Mouse (Mus musculus): ENCODE data around the gene Zeb2. TPM values are rescaled to one million over a fixed set of nuclear protein-coding genes. Genes with fewer than 3 reads are reported as not detected.

Gene Zeb2
- polyA plus RNA-seq, 1 experiment from 2014 or later, result 63.3 TPM

- no peaks in the 10 kb centered on the region for H3K27me3 ChIP-seq
- no peak overlapping the region for H3K27ac ChIP-seq
- H3K9ac ChIP-seq, result no peak overlapping the region
- no peak overlapping the region for H3K4me3 ChIP-seq (replicated peaks)
- H3K36me3 ChIP-seq (replicated peaks), result no peaks in the 10 kb centered on the region
- ATAC-seq (ENCODE audit: low FRiP score), result no peak
- H3K9me3 ChIP-seq, result no peaks in the 10 kb centered on the region
- H3K4me1 ChIP-seq, result peaks cover 55% of the 10 kb centered on the region
- no peak overlapping the region for H3K4me2 ChIP-seq
- 61% methylated on average over 7 of the region's 7 CpGs for WGBS
Measured at GRCm38 (mm10) chr2:45068792-45069550, 48.2 kb downstream of the Zeb2 start.

- no peaks in the 10 kb centered on the region for H3K36me3 ChIP-seq (replicated peaks)
- no peak overlapping the region for H3K4me3 ChIP-seq (replicated peaks)
- H3K4me1 ChIP-seq, result peaks cover 58% of the 10 kb centered on the region
- ATAC-seq (ENCODE audit: low FRiP score), result no peak
- H3K9ac ChIP-seq, result no peak overlapping the region
- no peak overlapping the region for H3K27ac ChIP-seq
- no peaks in the 10 kb centered on the region for H3K27me3 ChIP-seq
- H3K4me2 ChIP-seq, result no peak overlapping the region
- WGBS, result 39% methylated on average over 5 of the region's 5 CpGs
- no peaks in the 10 kb centered on the region for H3K9me3 ChIP-seq
Measured at GRCm38 (mm10) chr2:45067116-45067515, 50.1 kb downstream of the Zeb2 start.

DNA sequence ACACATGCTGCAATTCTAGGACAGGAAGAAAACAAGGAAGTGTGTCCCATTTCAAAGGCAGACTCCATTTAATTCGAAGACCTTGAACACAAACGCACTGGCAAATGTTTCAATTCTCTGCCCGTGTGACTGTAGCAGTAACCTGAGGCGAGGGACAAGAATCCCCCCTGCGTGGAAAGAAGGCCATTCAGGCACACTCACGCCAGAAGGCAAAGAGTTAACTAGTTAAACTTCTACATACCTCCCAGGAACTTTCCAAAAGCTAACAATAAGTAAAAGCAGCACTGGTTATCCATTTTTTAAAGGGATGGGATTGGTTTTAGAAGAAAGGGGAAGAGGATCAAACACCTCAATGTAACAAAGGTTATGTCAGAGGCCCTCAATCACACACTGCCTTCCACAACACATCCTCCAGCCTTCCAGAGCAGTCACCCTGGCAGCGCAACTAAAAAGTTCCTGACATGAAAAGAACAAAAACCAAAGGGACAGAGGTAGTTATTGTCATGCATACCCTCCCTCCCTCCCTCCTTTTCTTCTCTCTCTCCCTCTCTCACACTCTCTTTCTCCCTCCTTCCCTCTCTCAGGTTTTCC is 53.8 kb downstream of the Zeb2 start:
- H3K4me3 ChIP-seq (replicated peaks), result no peak overlapping the region
- ATAC-seq (ENCODE audit: low FRiP score), result no peak
- no peaks in the 10 kb centered on the region for H3K27me3 ChIP-seq
- WGBS, result 11% methylated on average over 7 of the region's 7 CpGs
- H3K9me3 ChIP-seq, result no peaks in the 10 kb centered on the region
- H3K27ac ChIP-seq, result peak overlapping the region; percentile 46; the same call in 1 of the 2 replicates
- H3K36me3 ChIP-seq (replicated peaks), result no peaks in the 10 kb centered on the region
- no peak overlapping the region for H3K9ac ChIP-seq
- peaks cover 68% of the 10 kb centered on the region for H3K4me1 ChIP-seq
- no peak overlapping the region for H3K4me2 ChIP-seq

DNA sequence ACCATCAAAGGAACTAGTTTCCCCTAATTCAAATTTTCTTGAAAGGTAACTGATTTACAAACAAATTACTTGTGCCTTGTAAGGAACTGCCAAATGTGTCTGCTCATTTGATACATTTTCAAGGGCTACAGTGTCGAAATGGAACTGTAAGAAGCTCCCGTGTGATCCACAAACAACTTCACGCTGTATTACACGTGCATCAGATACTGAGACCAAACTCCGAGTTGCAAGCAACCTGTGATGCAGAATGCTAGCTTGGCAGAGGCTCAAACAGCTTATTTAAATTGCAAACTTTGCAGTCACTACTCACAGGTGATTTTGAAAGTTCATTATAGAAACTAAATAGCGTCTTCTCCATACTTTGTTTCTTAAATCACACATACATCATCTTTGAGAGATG is 55.1 kb downstream of the Zeb2 start:
- Histone ChIP-seq H3K9ac (no peak overlapping the region), H3K4me2 (no peak overlapping the region)
- 79% methylated on average over 6 of the region's 6 CpGs for WGBS

GRCm38 (mm10) chr2:45060768-45061167 is 56.4 kb downstream of the Zeb2 start:
- Histone ChIP-seq H3K4me3 (replicated peaks) (no peak overlapping the region), H3K4me1 (peaks cover 71% of the 10 kb centered on the region), H3K9me3 (no peaks in the 10 kb centered on the region), H3K27ac (no peak overlapping the region), H3K27me3 (no peaks in the 10 kb centered on the region), H3K36me3 (replicated peaks) (no peaks in the 10 kb centered on the region), H3K9ac (no peak overlapping the region), H3K4me2 (no peak overlapping the region)
- no peak for ATAC-seq (ENCODE audit: low FRiP score)
- WGBS, result 69% methylated on average over 4 of the region's 4 CpGs

More for the DNA sequence above, 55.1 kb downstream of the Zeb2 start:
- no peaks in the 10 kb centered on the region for H3K9me3 ChIP-seq
- no peak overlapping the region for H3K4me3 ChIP-seq (replicated peaks)
- no peak overlapping the region for H3K27ac ChIP-seq
- no peaks in the 10 kb centered on the region for H3K36me3 ChIP-seq (replicated peaks)
- H3K4me1 ChIP-seq, result peaks cover 62% of the 10 kb centered on the region
- H3K27me3 ChIP-seq, result no peaks in the 10 kb centered on the region
- no peak for ATAC-seq (ENCODE audit: low FRiP score)

DNA sequence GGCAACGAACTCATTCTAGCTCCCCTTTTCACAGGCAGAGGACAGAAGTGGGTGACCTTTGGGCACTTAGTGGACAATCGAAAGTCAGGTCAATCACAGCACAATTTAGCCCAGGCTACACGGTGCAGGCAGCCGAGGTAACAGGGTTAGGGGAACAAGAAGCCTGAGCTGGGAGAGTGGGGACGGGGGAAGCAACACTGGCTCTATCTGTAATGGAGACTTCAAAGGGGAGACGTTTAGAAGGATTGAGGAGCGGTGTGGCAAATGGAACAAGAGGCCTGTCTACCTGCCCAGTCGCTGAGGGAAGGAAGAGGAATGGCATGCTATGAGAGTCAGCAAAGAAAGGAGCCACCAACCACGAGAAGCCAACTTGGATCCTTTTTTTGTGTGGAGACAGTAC is 57.0 kb downstream of the Zeb2 start:
- no peak overlapping the region for H3K4me3 ChIP-seq (replicated peaks)
- no peak overlapping the region for H3K27ac ChIP-seq
- H3K4me2 ChIP-seq, result no peak overlapping the region
- H3K27me3 ChIP-seq, result no peaks in the 10 kb centered on the region
- 76% methylated on average over 9 of the region's 9 CpGs for WGBS
- no peak overlapping the region for H3K9ac ChIP-seq
- peaks cover 77% of the 10 kb centered on the region for H3K4me1 ChIP-seq
- no peaks in the 10 kb centered on the region for H3K36me3 ChIP-seq (replicated peaks)
- no peak for ATAC-seq (ENCODE audit: low FRiP score)
- no peaks in the 10 kb centered on the region for H3K9me3 ChIP-seq

DNA sequence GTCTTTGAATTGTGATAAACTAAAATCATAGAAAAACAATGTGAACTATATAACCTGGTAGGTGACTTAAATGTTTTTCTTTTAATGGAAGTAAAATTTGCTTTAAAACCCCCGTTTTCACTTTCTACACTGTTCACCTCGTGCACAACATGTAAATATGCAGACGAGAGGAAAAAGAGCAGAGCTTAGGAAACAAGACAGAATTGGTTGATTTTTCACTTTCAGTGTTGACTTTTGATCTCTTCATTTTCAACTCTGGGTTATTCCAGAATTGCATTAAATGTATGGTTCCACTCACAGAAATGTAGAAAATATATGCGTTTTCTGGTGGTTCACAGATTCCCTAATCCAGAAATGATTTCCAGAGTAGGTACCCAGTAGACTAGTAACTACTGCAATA is 57.6 kb downstream of the Zeb2 start:
- H3K4me3 ChIP-seq (replicated peaks), result no peak overlapping the region
- 72% methylated on average over 4 of the region's 4 CpGs for WGBS
- H3K4me1 ChIP-seq, result peaks cover 77% of the 10 kb centered on the region
- H3K9ac ChIP-seq, result no peak overlapping the region
- H3K36me3 ChIP-seq (replicated peaks), result no peaks in the 10 kb centered on the region
- no peak overlapping the region for H3K4me2 ChIP-seq
- H3K27me3 ChIP-seq, result no peaks in the 10 kb centered on the region
- no peaks in the 10 kb centered on the region for H3K9me3 ChIP-seq
- ATAC-seq (ENCODE audit: low FRiP score), result no peak
- no peak overlapping the region for H3K27ac ChIP-seq

- Histone ChIP-seq H3K4me2 (no peak overlapping the region), H3K9ac (no peak overlapping the region), H3K4me1 (peaks cover 82% of the 10 kb centered on the region), H3K27me3 (no peaks in the 10 kb centered on the region), H3K36me3 (replicated peaks) (no peaks in the 10 kb centered on the region), H3K4me3 (replicated peaks) (no peak overlapping the region), H3K27ac (peak overlapping the region; percentile 54; the same call in 1 of the 2 replicates), H3K9me3 (no peaks in the 10 kb centered on the region)
- WGBS, result 34% methylated on average over 12 of the region's 12 CpGs
- no peak for ATAC-seq (ENCODE audit: low FRiP score)
Measured at GRCm38 (mm10) chr2:45059010-45059409, 58.2 kb downstream of the Zeb2 start.

- Histone ChIP-seq H3K4me3 (replicated peaks) (no peak overlapping the region), H3K9me3 (no peaks in the 10 kb centered on the region), H3K27ac (no peak overlapping the region), H3K9ac (no peak overlapping the region), H3K4me2 (no peak overlapping the region), H3K27me3 (no peaks in the 10 kb centered on the region), H3K36me3 (replicated peaks) (no peaks in the 10 kb centered on the region), H3K4me1 (peaks cover 76% of the 10 kb centered on the region)
- no peak for ATAC-seq (ENCODE audit: low FRiP score)
- WGBS, result 76% methylated on average over 9 of the region's 9 CpGs
Measured at GRCm38 (mm10) chr2:45058183-45058582, 59.0 kb downstream of the Zeb2 start.

DNA sequence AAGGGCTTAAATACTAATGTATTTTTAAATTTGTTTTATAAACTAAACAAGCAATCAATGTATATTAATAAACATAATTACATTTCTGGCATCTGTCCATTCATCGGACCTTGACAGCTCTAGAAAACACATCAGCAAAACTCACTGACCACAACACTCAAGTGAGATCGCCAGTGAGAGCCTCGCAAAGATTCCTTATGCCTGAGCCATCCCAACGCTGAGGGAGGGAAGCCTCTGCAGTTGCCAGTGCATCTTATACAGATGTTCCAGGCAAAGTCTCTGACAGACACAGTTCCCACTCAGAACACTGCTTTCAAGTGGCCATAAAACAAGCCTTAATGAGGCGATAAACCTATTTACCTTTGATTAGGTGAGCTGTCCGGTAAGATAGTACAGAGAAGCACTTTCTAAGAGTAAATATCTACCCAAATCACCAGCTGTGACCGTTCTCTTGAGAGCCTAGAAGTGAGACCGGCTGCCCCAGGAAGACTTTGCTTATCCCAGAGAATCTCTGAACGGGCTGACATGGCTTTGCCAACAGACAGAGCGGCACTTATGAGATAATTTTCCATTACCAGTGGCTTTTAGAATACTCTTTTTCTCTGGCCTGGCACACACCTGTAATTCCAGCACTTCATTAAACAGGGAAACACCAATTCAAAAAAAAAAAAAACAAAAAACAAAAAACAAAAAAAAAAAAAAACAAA is 60.2 kb downstream of the Zeb2 start:
- Histone ChIP-seq H3K27ac (no peak overlapping the region), H3K4me1 (peaks cover 72% of the 10 kb centered on the region)
- 85% methylated on average over 10 of the region's 10 CpGs for WGBS

GRCm38 (mm10) chr2:45055926-45056325 is 61.3 kb downstream of the Zeb2 start:
- no peak for ATAC-seq (ENCODE audit: low FRiP score)
- Histone ChIP-seq H3K36me3 (replicated peaks) (no peaks in the 10 kb centered on the region), H3K4me3 (replicated peaks) (no peak overlapping the region), H3K4me1 (peaks cover 63% of the 10 kb centered on the region), H3K27ac (0 out of 2 replicates have a peak overlapping the region, but pooled peaks have one; percentile 1), H3K9me3 (no peaks in the 10 kb centered on the region), H3K9ac (no peak overlapping the region), H3K27me3 (no peaks in the 10 kb centered on the region), H3K4me2 (no peak overlapping the region)
- 83% methylated on average over 6 of the region's 6 CpGs for WGBS

More for the DNA sequence above, 60.2 kb downstream of the Zeb2 start:
- Histone ChIP-seq H3K9ac (no peak overlapping the region), H3K4me3 (replicated peaks) (no peak overlapping the region), H3K9me3 (no peaks in the 10 kb centered on the region), H3K36me3 (replicated peaks) (no peaks in the 10 kb centered on the region), H3K4me2 (no peak overlapping the region), H3K27me3 (no peaks in the 10 kb centered on the region)
- ATAC-seq (ENCODE audit: low FRiP score), result no peak

- Histone ChIP-seq H3K27me3 (no peaks in the 10 kb centered on the region), H3K9me3 (no peaks in the 10 kb centered on the region), H3K4me1 (peaks cover 55% of the 10 kb centered on the region), H3K4me2 (no peak overlapping the region), H3K9ac (no peak overlapping the region), H3K36me3 (replicated peaks) (no peaks in the 10 kb centered on the region), H3K27ac (peak overlapping the region; percentile 3; the same call in 1 of the 2 replicates), H3K4me3 (replicated peaks) (no peak overlapping the region)
- 65% methylated on average over 8 of the region's 8 CpGs for WGBS
- no peak for ATAC-seq (ENCODE audit: low FRiP score)
Measured at GRCm38 (mm10) chr2:45055034-45055615, 62.1 kb downstream of the Zeb2 start.

Data from forebrain, embryonic 12.5 days (tissue).